Mouse (Mus musculus) kidney, postnatal 14 days (tissue): ENCODE measurements around the gene Adamts4.
A peak's percentile ranks its signal among the peaks of the same experiment; 100 is the strongest.
"Not testable (repeated sequence)": the region's sequence is repeated elsewhere in the genome, so short reads cannot be mapped to it uniquely, and the experiment has no call there.

Source experiments
- DNase-seq: peaks from one replicate; pipeline ENCODE4 v3.0.0; 2022; ENCODE audit warnings: mixed read lengths

The Adamts4 gene

GRCm38 (mm10) chr1:171232348-171232747, 17.9 kb upstream of the Adamts4 start:
- DNase-seq, result no peak

- no peak for DNase-seq
These were observed 17.2 kb upstream of the Adamts4 start for GRCm38 (mm10) chr1:171232800-171233730.

- DNase-seq, result no peak
These were observed 16.1 kb upstream of the Adamts4 start, which contains the start of gene Fcer1g for GRCm38 (mm10) chr1:171234126-171234525. TSS of gene Fcer1g (minus strand) at chr1:171234365.

- DNase-seq, result no peak
These were observed 15.7 kb upstream of the Adamts4 start for GRCm38 (mm10) chr1:171234538-171234937.

- DNase-seq, result no peak
These were observed 14.4 kb upstream of the Adamts4 start for GRCm38 (mm10) chr1:171235791-171236190.

GRCm38 (mm10) chr1:171237438-171237837, 12.8 kb upstream of the Adamts4 start:
- DNase-seq, result peak; percentile 44

GRCm38 (mm10) chr1:171238463-171238862, 11.8 kb upstream of the Adamts4 start:
- peak; percentile 73 for DNase-seq

- DNase-seq, result peak; percentile 82
These were observed 10.1 kb upstream of the Adamts4 start for GRCm38 (mm10) chr1:171239992-171240744.

- no peak for DNase-seq
These were observed 9.3 kb upstream of the Adamts4 start for GRCm38 (mm10) chr1:171240911-171241310.

- DNase-seq, result not testable (repeated sequence)
These were observed 8.3 kb upstream of the Adamts4 start for GRCm38 (mm10) chr1:171241952-171242351.

- DNase-seq, result no peak
These were observed 4.9 kb upstream of the Adamts4 start for GRCm38 (mm10) chr1:171245353-171245752.

GRCm38 (mm10) chr1:171246709-171247452, 3.3 kb upstream of the Adamts4 start:
- peak; percentile 98 for DNase-seq

- no peak for DNase-seq
These were observed 2.8 kb upstream of the Adamts4 start for GRCm38 (mm10) chr1:171247453-171247841.

- no peak for DNase-seq
These were observed 2.3 kb upstream of the Adamts4 start for GRCm38 (mm10) chr1:171247916-171248315.

- peak; percentile 45 for DNase-seq
These were observed 1.6 kb upstream of the Adamts4 start for GRCm38 (mm10) chr1:171248386-171249226.

GRCm38 (mm10) chr1:171250680-171251593, 716 bp downstream of the Adamts4 start, which contains the start of gene Ndufs2:
TSS of gene Ndufs2 (minus strand) at chr1:171251388.
- no peak for DNase-seq

- peak; percentile 63 for DNase-seq
These were observed 1.5 kb downstream of the Adamts4 start for GRCm38 (mm10) chr1:171251594-171252324.

- no peak for DNase-seq
These were observed 2.2 kb downstream of the Adamts4 start for GRCm38 (mm10) chr1:171252415-171252814.

GRCm38 (mm10) chr1:171256095-171256818, 6.0 kb downstream of the Adamts4 start:
- peak; percentile 58 for DNase-seq
